In the genomic region with DNA sequence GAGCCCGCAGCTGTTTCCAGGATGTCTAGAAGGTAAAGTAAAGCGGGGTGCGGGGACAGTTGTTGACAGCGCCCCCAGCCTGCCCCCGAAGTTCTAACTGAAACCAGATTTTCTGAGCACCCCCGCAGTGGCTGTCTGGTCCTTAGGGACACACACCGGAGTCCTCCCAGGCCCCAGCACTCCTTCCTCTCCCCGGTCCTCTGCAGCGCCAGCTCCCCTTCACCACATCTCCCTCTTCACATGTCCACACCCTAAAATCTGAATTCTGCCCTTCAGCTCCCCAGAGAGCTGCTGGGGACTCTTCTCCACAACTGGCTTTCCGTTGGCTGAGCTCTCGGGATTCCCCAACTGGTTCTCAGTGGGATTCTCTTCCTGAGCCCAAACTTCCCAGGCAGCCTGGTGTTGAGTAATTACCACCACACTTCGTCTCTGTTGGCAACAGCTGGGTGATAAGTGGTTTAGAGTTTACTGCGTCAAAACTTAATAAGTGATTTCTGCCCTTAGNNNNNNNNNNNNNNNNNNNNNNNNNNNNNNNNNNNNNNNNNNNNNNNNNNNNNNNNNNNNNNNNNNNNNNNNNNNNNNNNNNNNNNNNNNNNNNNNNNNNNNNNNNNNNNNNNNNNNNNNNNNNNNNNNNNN, we compare ENCODE assay signal across 7 mouse cellular contexts. TPM values are rescaled to one million over a fixed set of nuclear protein-coding genes. Genes with fewer than 3 reads are reported as not detected.
DNase-seq lines count a peak whose midpoint lies in the region; ATAC-seq and TF ChIP-seq lines count a peak whose summit lies in the region.

No protein-coding gene starts in this region.

- TF ChIP-seq CTCF in olfactory bulb, adult 2 months (IDR thresholded peaks at IDR 0.05; ENCODE audit: insufficient read depth, low read depth, low read length) = no peak

- 0 out of 2 replicates have a peak, but pooled peaks have one; percentile 8 for ATAC-seq in embryonic facial prominence, embryonic 12.5 days (ENCODE audit: insufficient number of reproducible peaks, insufficient read depth, low FRiP score, low TSS enrichment)
- ATAC-seq in heart, embryonic 14.5 days (ENCODE audit: insufficient number of reproducible peaks, insufficient read depth, low FRiP score, low read depth) = no peak
- peak; percentile 59 for ATAC-seq in kidney, embryonic 16.5 days (ENCODE audit: low FRiP score, low TSS enrichment)

- peak overlapping the region; percentile 66 for H3K4me3 ChIP-seq in embryonic facial prominence, embryonic 12.5 days
- H3K4me3 ChIP-seq in heart, embryonic 14.5 days (ENCODE audit: control insufficient read depth in 1 of 2, insufficient read depth in 1 of 2, low read depth in 1 of 2, low read length in 2 of 2) = peak overlapping the region; percentile 92 to 94
- H3K4me3 ChIP-seq in kidney, embryonic 16.5 days (ENCODE audit: low read length) = peak overlapping the region; percentile 77
- peak overlapping the region; percentile 53 for H3K4me3 ChIP-seq in olfactory bulb, adult 2 months (ENCODE audit: insufficient read depth, low read depth, low read length)

- no peaks in the 10 kb centered on the region for H3K27me3 ChIP-seq in embryonic facial prominence, embryonic 12.5 days
- no peaks in the 10 kb centered on the region for H3K27me3 ChIP-seq in heart, embryonic 14.5 days (ENCODE audit: control insufficient read depth, insufficient read depth, low read length)
- H3K27me3 ChIP-seq in kidney, embryonic 16.5 days (ENCODE audit: insufficient read depth, low read length) = no peaks in the 10 kb centered on the region

- H3K4me2 ChIP-seq in embryonic facial prominence, embryonic 12.5 days (replicated peaks) = peak overlapping the region; percentile 96
- peak overlapping the region; percentile 70 for H3K4me2 ChIP-seq in heart, embryonic 14.5 days (ENCODE audit: low read length)
- H3K4me2 ChIP-seq in kidney, embryonic 16.5 days (replicated peaks; ENCODE audit: low read depth, low read length) = peak overlapping the region; percentile 91

- no peak for TF ChIP-seq POLR2A in olfactory bulb, adult 2 months (IDR thresholded peaks at IDR 0.05; ENCODE audit: insufficient read depth, low read depth, low read length)

- peaks cover 21% of the 10 kb centered on the region for H3K36me3 ChIP-seq in embryonic facial prominence, embryonic 12.5 days
- H3K36me3 ChIP-seq in heart, embryonic 14.5 days (ENCODE audit: control insufficient read depth, insufficient read depth, low read length) = peaks cover 53% of the 10 kb centered on the region
- H3K36me3 ChIP-seq in kidney, embryonic 16.5 days (ENCODE audit: insufficient read depth, low read length) = peaks cover 3% of the 10 kb centered on the region

- DNase-seq in 3T3-L1 (ENCODE audit: low read depth, low spot score) = peak; percentile 78
- DNase-seq in A20 (ENCODE audit: low read depth, low spot score) = peak; percentile 82
- peak; percentile 49 for DNase-seq in lung, postnatal 14 days

- 2% methylated on average over 13 of the region's 13 CpGs for WGBS in embryonic facial prominence, embryonic 12.5 days
- WGBS in heart, embryonic 14.5 days = under 1% methylated on average over 13 of the region's 13 CpGs
- WGBS in kidney, embryonic 16.5 days = under 1% methylated on average over 13 of the region's 13 CpGs
- WGBS in olfactory bulb, adult 2 months = 3% methylated on average over 13 of the region's 13 CpGs

- no peak overlapping the region for H3K27ac ChIP-seq in embryonic facial prominence, embryonic 12.5 days
- H3K27ac ChIP-seq in heart, embryonic 14.5 days (replicated peaks in 1 of 2; ENCODE audit: control insufficient read depth in 1 of 2, insufficient read depth in 1 of 2, low read depth in 2 of 2, low read length in 2 of 2) = peak overlapping the region; percentile 80 to 92
- H3K27ac ChIP-seq in kidney, embryonic 16.5 days (ENCODE audit: low read length) = peak overlapping the region; percentile 87
- H3K27ac ChIP-seq in olfactory bulb, adult 2 months (ENCODE audit: insufficient read depth, low read depth, low read length) = 0 out of 2 replicates have a peak overlapping the region, but pooled peaks have one; percentile 1

- no peaks in the 10 kb centered on the region for H3K9me3 ChIP-seq in embryonic facial prominence, embryonic 12.5 days
- no peaks in the 10 kb centered on the region for H3K9me3 ChIP-seq in heart, embryonic 14.5 days (ENCODE audit: control insufficient read depth, low read length)
- H3K9me3 ChIP-seq in kidney, embryonic 16.5 days (ENCODE audit: low read length) = no peaks in the 10 kb centered on the region

- H3K4me1 ChIP-seq in embryonic facial prominence, embryonic 12.5 days = peaks cover 18% of the 10 kb centered on the region; the same call in 1 of the 2 replicates
- H3K4me1 ChIP-seq in heart, embryonic 14.5 days (ENCODE audit: control insufficient read depth in 2 of 2, insufficient read depth in 2 of 2, low read length in 2 of 2) = peaks cover 13 to 27% of the 10 kb centered on the region in 2 experiments; a peak in 3 of 4 replicates
- H3K4me1 ChIP-seq in kidney, embryonic 16.5 days (ENCODE audit: insufficient read depth, low read length) = peaks cover 38% of the 10 kb centered on the region
- peaks cover 21% of the 10 kb centered on the region for H3K4me1 ChIP-seq in olfactory bulb, adult 2 months (ENCODE audit: control insufficient read depth, insufficient read depth, low read length)

- H3K9ac ChIP-seq in embryonic facial prominence, embryonic 12.5 days = peak overlapping the region; percentile 75
- peak overlapping the region; percentile 95 for H3K9ac ChIP-seq in heart, embryonic 14.5 days (ENCODE audit: low read length)
- H3K9ac ChIP-seq in kidney, embryonic 16.5 days (replicated peaks; ENCODE audit: low read length) = peak overlapping the region; percentile 91

RNA-seq across cellular contexts. Expression of a gene that starts 0.7 kb away (rescaled TPM):
- 14.1 TPM in 2 replicates for polyA plus RNA-seq in embryonic facial prominence, embryonic 12.5 days (2016; fragmentation: Nextera tagmentation; extraction: Ambion mirVana)
- polyA plus RNA-seq in heart, embryonic 14.5 days (2014; fragmentation: Nextera tagmentation; extraction: Ambion mirVana) = 58.5 and 59.2 TPM in 2 replicates
- polyA plus RNA-seq in kidney, embryonic 16.5 days (2015; fragmentation: Nextera tagmentation; extraction: Ambion mirVana) = 38.8 and 45.1 TPM in 2 replicates
- not detected in 2 replicates for polyA plus RNA-seq in olfactory bulb, adult 2 months (2012; ENCODE audit: insufficient read depth, insufficient read length, low replicate concordance, missing spikeins)

RNA-seq across cellular contexts. Expression of a gene that starts 15.2 kb away (rescaled TPM):
- polyA plus RNA-seq in embryonic facial prominence, embryonic 12.5 days (2016; fragmentation: Nextera tagmentation; extraction: Ambion mirVana) = not detected in 2 replicates
- not detected in 2 replicates for polyA plus RNA-seq in heart, embryonic 14.5 days (2014; fragmentation: Nextera tagmentation; extraction: Ambion mirVana)
- not detected in 2 replicates for polyA plus RNA-seq in kidney, embryonic 16.5 days (2015; fragmentation: Nextera tagmentation; extraction: Ambion mirVana)
- not detected in 2 replicates for polyA plus RNA-seq in olfactory bulb, adult 2 months (2012; ENCODE audit: insufficient read depth, insufficient read length, low replicate concordance, missing spikeins)

RNA-seq across cellular contexts. Expression of a gene that starts 34.1 kb away (rescaled TPM):
- polyA plus RNA-seq in embryonic facial prominence, embryonic 12.5 days (2016; fragmentation: Nextera tagmentation; extraction: Ambion mirVana) = 42.6 and 44.1 TPM in 2 replicates
- polyA plus RNA-seq in heart, embryonic 14.5 days (2014; fragmentation: Nextera tagmentation; extraction: Ambion mirVana) = 57.4 and 59.2 TPM in 2 replicates
- polyA plus RNA-seq in kidney, embryonic 16.5 days (2015; fragmentation: Nextera tagmentation; extraction: Ambion mirVana) = 55.5 and 56.2 TPM in 2 replicates
- not detected in 2 replicates for polyA plus RNA-seq in olfactory bulb, adult 2 months (2012; ENCODE audit: insufficient read depth, insufficient read length, low replicate concordance, missing spikeins)
